Mouse (Mus musculus) T-helper 17 cell (primary cell): ENCODE data around the gene Ildr2.

Experiments
- in situ Hi-C, 2 experiments: fragments of 300-600 bp; cut with MboI, MseI; formaldehyde crosslinking; loops; 1 replicate in 1 of 2; 2 replicates in 1 of 2; pipeline ENCODE4 v1.15.1; 2025; ENCODE audit warnings: high pct_unique_total_duplicates in 2 of 2

Gene Ildr2

GRCm38 (mm10) chr1:166283451-166283850 lies 29.5 kb downstream of the Ildr2 start:
- in situ Hi-C loops: no loop called here

DNA sequence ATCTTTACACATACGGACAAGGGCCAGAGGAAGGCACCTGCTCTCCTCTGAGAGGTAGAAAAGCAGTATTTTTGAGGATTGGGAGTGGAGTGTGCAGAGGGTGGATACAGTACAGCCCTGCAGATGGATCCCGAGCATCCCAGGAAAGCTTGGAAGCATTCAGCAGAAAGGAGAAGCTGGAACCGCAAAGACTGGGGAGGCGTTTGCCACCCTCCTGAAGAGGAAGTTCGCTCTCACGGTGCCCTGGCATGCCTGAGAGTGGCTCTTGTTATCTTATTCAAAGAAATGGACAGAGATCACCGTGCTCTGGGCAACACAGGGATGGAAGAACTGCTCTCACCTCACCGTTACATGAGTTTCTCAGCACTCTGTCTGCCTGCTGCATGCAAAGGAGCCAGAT lies 30.5 kb downstream of the Ildr2 start:
- in situ Hi-C loops: no loop called here

- in situ Hi-C loops: no loop called here
These were observed 32.3 kb downstream of the Ildr2 start for GRCm38 (mm10) chr1:166286231-166286630.

- in situ Hi-C loops: no loop called here
These were observed 36.6 kb downstream of the Ildr2 start for GRCm38 (mm10) chr1:166290562-166290961.

DNA sequence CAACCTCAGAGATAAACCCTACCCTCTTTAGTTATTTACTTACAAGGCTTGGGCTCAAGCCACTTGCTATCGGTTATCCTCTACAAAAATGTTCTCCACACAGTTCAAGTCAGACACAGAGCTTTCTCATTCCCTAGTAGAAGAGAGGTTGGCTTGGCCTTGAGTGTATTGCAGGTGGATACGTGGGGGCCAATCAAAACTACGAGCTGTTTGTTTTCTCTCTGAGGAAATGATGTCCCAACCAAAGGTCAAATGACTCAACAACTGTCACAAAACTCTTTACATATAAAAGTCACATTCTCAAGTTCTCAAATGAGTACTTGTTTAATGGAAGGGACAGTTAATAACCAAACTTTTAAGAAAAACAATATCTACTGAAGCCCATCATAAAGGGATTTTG lies 39.1 kb downstream of the Ildr2 start:
- in situ Hi-C loops: no loop called here

DNA sequence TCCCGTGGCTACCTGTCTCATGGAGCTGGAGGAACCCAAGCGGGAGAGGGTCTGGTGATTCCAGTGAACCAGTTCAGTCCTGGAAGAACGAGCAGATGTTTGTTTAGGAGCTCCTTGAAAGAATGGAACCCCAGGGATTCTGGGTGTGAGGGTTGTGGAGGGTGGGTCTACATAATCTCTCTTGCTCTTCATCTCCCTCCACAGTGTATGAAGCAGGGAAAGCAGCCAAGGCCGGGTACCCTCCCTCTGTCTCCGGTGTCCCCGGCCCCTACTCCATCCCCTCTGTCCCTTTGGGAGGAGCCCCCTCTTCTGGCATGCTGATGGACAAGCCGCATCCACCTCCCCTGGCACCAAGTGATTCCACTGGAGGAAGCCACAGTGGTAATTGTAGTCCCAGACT lies 41.6 kb downstream of the Ildr2 start:
- in situ Hi-C loops: no loop called here

- in situ Hi-C loops: no loop called here
These were observed 42.4 kb downstream of the Ildr2 start for GRCm38 (mm10) chr1:166296371-166296770.

- in situ Hi-C loops: no loop called here
These were observed 43.0 kb downstream of the Ildr2 start for GRCm38 (mm10) chr1:166296971-166297370.

DNA sequence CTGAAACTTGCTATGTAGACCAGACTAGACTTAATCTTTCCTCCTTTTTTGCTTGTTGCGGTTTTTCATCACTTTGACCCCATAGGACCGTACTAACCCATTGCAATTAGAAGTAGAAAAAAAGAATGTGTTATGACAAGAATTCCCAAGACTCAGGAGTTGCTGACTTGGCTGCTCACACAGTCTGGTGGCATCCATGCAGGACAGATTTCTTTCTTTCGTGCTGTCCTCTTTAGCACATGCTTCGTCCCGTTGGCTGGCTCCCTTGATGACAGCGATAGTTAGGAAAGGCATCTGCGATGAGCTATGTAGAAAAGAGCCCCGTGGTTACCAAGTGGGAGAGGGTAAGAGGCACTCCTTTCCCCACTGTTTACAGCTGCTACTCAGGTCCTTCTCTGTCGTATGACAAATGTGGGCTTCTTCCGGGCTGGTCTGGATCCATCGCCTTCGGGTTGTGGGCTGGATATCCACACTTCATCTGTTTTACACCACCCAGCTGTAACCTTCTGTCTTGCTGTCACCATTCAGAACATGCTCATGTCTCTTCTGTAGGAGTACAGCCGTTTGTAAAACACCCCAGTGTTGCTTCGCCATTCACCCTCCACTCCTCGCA lies 43.7 kb downstream of the Ildr2 start:
- in situ Hi-C loops: no loop called here

DNA sequence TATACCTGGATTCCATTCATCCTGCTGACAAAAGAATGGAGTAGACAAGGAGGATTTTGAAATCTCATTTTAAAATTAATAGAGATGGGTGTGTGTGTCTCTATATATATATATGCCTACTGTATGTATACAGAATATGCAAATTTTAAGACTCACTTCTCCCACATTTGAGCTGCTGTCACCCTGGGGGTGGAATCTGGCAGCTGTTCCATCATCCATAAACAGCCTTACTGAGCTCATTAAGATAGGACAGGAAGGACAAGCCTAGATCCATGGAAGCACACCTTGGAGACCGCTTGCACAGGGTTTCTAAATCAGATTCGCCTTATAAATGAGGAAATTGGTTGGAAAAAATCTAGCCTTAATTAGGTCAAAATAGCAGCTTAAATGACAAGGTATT lies 44.9 kb downstream of the Ildr2 start:
- in situ Hi-C loops: no loop called here

DNA sequence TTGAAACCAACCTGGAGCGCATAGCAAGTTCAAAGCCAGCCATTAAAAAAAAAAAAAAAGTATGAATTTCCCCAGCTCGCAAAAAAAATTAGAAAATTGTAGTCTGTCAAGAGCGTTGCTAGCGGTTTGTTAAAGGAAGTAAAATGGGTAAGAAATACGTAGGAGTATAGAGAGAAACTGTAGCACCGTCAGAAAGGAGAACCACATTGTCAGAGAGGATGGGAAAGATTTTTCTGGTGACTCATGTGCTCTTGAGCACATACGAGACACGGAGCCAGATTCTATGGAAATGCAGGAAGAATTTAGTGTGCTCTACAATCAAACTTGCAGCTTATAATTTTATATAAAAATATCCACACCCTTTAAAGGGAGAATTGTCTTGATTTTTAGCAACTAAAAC lies 45.9 kb downstream of the Ildr2 start:
- in situ Hi-C loops: no loop called here

GRCm38 (mm10) chr1:166300526-166300925 lies 46.6 kb downstream of the Ildr2 start:
- in situ Hi-C loops: no loop called here

DNA sequence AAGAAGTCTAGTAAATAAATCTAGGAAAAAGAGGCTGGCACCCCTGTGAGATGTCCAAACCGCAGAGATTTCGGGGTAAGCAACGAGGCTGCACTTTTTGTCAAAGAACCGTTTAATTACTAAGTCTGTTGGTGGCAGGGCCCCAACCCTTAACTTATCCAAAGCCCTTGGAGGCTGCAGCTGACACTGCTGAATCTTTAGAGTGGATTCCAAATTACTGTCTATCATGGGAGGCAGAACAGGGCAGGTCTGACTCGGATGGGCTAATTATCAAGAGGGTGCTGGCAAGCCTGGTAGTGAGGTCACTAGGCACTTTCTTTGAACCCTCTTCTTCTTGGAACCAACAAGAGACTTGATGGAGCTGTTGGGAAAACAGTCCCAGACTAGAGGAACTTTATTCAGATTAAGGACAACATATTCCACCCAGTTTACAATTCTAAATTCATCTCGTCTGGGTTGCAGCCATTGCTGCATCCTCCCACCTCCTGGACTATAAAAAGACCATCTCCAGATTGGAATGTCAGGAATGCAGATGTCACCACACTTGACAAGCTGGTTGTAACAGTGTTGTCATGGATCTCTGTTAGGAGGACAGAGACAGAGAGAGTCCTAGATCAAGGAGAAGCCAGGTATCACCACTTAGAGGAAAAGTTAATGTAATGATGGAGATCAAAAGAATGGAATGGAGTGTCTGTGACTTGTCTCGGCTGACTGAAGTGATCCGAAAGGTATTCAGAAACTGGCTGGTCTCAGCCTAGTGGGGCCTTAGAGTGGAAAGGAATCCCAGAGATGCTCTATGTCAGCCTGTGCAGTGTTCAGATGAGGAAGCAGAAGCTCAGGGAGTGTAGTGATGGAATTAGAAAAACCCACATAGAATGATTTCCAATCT lies 50.7 kb downstream of the Ildr2 start:
- in situ Hi-C loops: no loop called here

DNA sequence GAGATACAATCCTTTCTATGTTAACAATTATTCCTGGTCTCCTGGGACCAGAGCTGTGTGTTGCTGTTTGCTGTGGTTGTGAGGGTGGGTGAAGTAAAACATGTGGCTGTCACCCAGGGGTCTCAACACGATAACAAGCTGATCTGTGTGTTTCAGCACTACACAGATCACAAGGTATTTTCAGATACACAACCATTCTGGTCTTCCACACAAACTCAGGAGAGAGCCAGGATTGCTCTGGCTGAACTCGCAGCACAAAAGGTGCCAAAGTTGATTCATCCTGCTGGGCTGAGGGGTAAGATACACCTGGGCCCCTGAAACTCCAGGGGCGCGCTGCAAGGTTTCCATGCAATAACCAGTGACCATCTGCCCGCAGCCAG lies 54.5 kb downstream of the Ildr2 start:
- in situ Hi-C loops: no loop called here

DNA sequence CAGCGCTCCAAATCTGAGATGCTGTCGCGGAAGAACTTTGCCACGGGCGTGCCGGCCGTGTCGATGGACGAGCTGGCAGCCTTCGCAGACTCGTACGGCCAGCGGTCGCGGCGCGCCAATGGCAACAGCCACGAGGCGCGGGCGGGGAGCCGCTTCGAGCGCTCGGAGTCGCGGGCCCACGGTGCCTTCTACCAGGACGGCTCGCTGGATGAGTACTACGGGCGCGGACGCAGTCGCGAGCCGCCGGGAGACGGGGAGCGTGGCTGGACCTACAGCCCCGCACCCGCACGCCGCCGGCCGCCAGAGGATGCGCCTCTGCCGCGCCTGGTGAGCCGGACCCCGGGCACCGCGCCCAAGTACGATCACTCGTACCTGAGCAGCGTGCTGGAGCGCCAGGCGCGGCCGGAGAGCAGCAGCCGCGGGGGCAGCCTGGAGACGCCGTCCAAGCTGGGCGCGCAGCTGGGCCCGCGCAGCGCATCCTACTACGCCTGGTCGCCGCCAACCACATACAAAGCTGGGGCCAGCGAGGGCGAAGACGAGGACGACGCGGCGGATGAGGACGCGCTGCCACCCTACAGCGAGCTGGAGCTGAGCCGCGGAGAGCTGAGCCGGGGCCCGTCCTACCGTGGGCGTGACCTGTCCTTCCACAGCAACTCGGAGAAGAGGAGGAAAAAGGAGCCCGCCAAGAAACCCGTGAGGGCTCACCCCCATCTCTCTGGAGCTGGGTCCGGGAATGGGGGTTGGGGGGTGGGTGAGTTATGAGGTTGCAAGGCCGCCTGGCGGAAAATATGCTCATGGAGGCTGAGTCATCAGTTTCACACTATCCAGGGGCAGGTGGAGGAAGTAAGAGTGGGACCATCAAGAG lies 55.1 kb downstream of the Ildr2 start:
- in situ Hi-C loops: no loop called here

DNA sequence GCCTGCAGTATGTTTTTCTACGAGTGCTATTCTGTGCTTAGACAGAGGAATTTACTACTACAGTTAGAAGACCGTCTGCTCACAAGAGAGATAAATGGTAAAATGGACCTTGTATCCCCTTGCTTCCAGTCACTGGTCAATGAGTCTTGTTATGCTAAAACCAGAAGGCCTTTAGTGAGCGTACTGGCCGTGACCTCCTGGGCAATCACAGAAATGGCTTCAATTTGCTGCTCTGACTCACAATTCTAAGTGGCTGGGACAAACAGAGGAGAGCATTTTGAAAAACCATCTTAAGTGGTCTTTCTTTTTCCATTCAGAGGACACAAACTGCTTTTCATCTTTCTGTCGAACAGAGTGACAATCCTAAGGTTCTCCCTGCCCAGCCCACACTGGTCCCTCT lies 57.2 kb downstream of the Ildr2 start:
- in situ Hi-C loops: loop anchor here (5.0 to 10.0 kb wide), 2 partner anchors 149 to 536 kb away; no protein-coding TSS in a partner anchor

- in situ Hi-C loops: loop anchor here (5.0 to 10.0 kb wide), 2 partner anchors 151 to 539 kb away; no protein-coding TSS in a partner anchor
These were observed 59.7 kb downstream of the Ildr2 start for GRCm38 (mm10) chr1:166313637-166314036.

GRCm38 (mm10) chr1:166315706-166316105 lies 61.8 kb downstream of the Ildr2 start:
- in situ Hi-C loops: loop anchor here in 1 of 2 experiments (5.0 to 10.0 kb wide), 2 partner anchors 153 to 541 kb away; no protein-coding TSS in a partner anchor

GRCm38 (mm10) chr1:166319132-166319698 lies 65.3 kb downstream of the Ildr2 start:
- in situ Hi-C loops: loop anchor here in 1 of 2 experiments (5.0 to 10.0 kb wide), 2 partner anchors 157 to 544 kb away; no protein-coding TSS in a partner anchor

DNA sequence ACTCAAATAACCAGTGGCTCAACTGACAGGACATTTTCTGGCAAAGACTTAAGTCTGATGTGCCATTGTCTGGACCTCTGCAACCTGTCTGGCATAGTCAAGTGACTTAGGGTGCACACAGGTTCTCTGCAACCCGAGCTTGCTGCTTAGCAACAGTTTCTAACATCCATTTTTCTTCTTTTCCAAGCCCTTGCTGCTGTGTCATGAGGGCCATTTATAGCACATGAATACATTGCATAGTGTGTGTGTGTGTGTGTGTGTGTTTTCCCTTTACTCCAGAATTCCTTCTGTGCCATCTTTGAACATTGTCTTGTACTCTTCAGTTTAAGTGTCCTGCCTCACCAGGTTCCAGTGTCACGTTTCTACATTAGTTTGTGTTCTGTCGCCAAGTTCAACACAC lies 72.5 kb downstream of the Ildr2 start:
- in situ Hi-C loops: no loop called here

DNA sequence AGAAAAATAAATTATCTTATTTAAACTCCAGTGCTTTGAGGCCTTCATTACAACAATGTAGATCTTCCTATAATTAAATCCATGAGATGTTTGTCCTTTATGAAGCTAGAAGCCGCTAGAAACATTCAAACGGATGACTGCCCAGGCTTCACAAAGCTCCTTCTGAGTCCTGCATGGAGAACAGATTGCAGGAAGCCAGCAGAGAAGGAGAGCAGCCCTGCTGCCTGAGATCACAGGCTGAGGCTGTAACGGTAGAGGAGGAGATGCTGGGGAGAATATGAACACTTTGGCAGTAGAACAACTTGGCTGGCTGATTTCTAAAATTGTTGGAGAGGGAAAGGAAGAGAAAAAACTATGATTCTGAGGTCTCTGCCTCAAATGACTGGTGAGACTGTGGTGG lies 76.8 kb downstream of the Ildr2 start:
- in situ Hi-C loops: no loop called here
